Mouse (Mus musculus): ENCODE data around the gene Vangl2. TPM values are rescaled to one million over a fixed set of nuclear protein-coding genes. Genes with fewer than 3 reads are reported as not detected.

Gene Vangl2
- polyA plus RNA-seq, 1 experiment from 2014 or later, result 49.6 TPM

GRCm38 (mm10) chr1:172026201-172026901 is 1.9 kb downstream of the Vangl2 start:
- ATAC-seq (replicated peaks), result peak; percentile 82
- peak overlapping the region; percentile 87 for H3K4me2 ChIP-seq
- H3K9me3 ChIP-seq, result no peaks in the 10 kb centered on the region
- peaks cover 60% of the 10 kb centered on the region for H3K4me1 ChIP-seq
- H3K27ac ChIP-seq, result peak overlapping the region; percentile 99
- 1% methylated on average over 23 of the region's 23 CpGs for WGBS
- H3K36me3 ChIP-seq (replicated peaks), result no peaks in the 10 kb centered on the region
- peak overlapping the region; percentile 95 for H3K9ac ChIP-seq
- no peaks in the 10 kb centered on the region for H3K27me3 ChIP-seq (replicated peaks)
- H3K4me3 ChIP-seq, result peak overlapping the region; percentile 99

DNA sequence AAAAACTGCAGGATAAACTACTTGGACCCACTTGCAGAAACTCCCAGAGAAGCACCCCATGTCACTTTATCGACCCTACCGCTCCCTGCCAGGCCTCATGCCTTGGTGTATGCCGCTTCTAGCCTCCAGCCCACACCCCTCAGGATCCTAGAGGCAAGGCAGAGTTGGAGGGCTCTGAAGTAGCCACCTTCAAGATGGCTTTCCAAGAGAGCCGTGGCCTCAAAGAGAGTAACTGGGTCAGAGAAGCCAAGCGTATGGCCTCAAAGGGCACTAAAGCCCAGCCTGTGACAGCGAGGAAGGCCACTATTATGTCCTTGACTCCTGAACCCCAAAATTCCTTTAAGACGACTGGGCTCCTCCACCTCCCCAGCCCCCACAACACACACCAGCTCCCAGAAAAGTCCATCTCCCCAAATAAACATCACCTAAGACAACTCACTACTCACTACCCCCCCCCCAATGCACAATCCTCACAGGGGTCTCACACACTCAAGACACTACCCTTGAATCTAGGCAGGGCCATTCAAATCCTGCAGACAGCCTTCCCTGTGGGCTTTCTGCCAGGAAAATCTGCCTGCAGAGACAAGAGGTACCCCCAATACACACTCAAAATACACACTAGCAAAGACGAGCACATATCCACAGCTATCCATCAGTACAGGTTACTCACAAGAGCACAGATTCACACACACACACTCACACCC is 2.9 kb downstream of the Vangl2 start:
- Histone ChIP-seq H3K27ac (peak overlapping the region; percentile 99), H3K9ac (peak overlapping the region; percentile 95), H3K9me3 (no peaks in the 10 kb centered on the region), H3K4me3 (peak overlapping the region; percentile 99), H3K36me3 (replicated peaks) (no peaks in the 10 kb centered on the region), H3K4me1 (peaks cover 67% of the 10 kb centered on the region), H3K27me3 (replicated peaks) (no peaks in the 10 kb centered on the region), H3K4me2 (peak overlapping the region; percentile 87)
- 10% methylated on average over 8 of the region's 8 CpGs for WGBS
- 0 out of 2 replicates have a peak, but pooled peaks have one; percentile 0 for ATAC-seq (replicated peaks)

GRCm38 (mm10) chr1:172024140-172024895 is 3.9 kb downstream of the Vangl2 start:
- WGBS, result 14% methylated on average over 9 of the region's 9 CpGs
- no peak for ATAC-seq (replicated peaks)
- no peaks in the 10 kb centered on the region for H3K27me3 ChIP-seq (replicated peaks)
- peak overlapping the region; percentile 99 for H3K4me3 ChIP-seq
- H3K4me1 ChIP-seq, result peaks cover 77% of the 10 kb centered on the region
- no peaks in the 10 kb centered on the region for H3K36me3 ChIP-seq (replicated peaks)
- no peaks in the 10 kb centered on the region for H3K9me3 ChIP-seq
- H3K9ac ChIP-seq, result peak overlapping the region; percentile 95
- H3K27ac ChIP-seq, result peak overlapping the region; percentile 4; the same call in 1 of the 2 replicates
- H3K4me2 ChIP-seq, result peak overlapping the region; percentile 87

DNA sequence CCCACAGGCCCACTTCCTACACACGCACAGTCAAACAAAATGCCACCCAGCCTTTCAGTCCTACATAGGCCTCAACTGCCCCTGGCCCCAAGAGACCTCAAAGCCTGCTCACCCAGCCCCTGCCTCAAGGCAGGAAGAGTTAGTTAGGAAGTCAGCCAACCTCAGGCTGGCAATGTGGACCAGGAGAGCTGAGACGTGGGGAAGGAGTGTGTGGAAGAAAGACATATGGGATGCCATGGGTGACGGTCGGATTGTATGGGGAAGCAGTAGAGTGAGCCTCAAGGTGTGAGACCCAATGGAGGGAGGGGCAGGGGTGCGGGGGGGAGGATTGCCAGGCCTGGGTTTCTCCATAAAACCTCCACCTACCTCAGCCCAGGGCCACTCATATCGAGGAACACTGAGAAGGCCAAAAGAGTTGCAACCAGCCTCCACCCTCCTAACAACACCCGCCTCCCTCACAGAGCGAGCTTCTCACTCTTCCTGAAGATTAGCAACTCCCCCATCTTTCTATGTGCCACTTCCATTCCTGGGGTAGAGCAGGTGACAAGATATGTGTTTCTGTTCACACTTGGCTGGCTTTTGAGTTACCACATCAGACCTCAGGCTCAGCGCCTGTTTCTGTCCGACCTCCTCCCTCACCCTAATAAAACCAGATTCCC is 8.3 kb downstream of the Vangl2 start:
- WGBS, result 62% methylated on average over 10 of the region's 10 CpGs
- ATAC-seq (replicated peaks), result no peak
- H3K4me3 ChIP-seq, result no peak overlapping the region

GRCm38 (mm10) chr1:172019339-172019738 is 8.9 kb downstream of the Vangl2 start:
- Histone ChIP-seq H3K27me3 (replicated peaks) (no peaks in the 10 kb centered on the region), H3K4me1 (peaks cover 95% of the 10 kb centered on the region), H3K9ac (no peak overlapping the region), H3K27ac (peak overlapping the region; percentile 81; the same call in 1 of the 2 replicates), H3K4me3 (no peak overlapping the region), H3K36me3 (replicated peaks) (no peaks in the 10 kb centered on the region), H3K9me3 (no peaks in the 10 kb centered on the region), H3K4me2 (no peak overlapping the region)
- WGBS, result 88% methylated on average over 4 of the region's 4 CpGs
- ATAC-seq (replicated peaks), result no peak

More for the DNA sequence above, 8.3 kb downstream of the Vangl2 start:
- Histone ChIP-seq H3K27ac (no peak overlapping the region), H3K9me3 (no peaks in the 10 kb centered on the region), H3K4me1 (peaks cover 95% of the 10 kb centered on the region), H3K9ac (no peak overlapping the region), H3K36me3 (replicated peaks) (no peaks in the 10 kb centered on the region), H3K27me3 (replicated peaks) (no peaks in the 10 kb centered on the region), H3K4me2 (no peak overlapping the region)

- no peak for ATAC-seq (replicated peaks)
- 54% methylated on average over 9 of the region's 9 CpGs for WGBS
- Histone ChIP-seq H3K4me3 (no peak overlapping the region), H3K4me2 (no peak overlapping the region), H3K9ac (no peak overlapping the region), H3K27me3 (replicated peaks) (no peaks in the 10 kb centered on the region), H3K9me3 (no peaks in the 10 kb centered on the region), H3K36me3 (replicated peaks) (no peaks in the 10 kb centered on the region), H3K4me1 (peaks cover 95% of the 10 kb centered on the region), H3K27ac (peak overlapping the region; percentile 81)
Measured at GRCm38 (mm10) chr1:172018336-172019311, 9.6 kb downstream of the Vangl2 start.

DNA sequence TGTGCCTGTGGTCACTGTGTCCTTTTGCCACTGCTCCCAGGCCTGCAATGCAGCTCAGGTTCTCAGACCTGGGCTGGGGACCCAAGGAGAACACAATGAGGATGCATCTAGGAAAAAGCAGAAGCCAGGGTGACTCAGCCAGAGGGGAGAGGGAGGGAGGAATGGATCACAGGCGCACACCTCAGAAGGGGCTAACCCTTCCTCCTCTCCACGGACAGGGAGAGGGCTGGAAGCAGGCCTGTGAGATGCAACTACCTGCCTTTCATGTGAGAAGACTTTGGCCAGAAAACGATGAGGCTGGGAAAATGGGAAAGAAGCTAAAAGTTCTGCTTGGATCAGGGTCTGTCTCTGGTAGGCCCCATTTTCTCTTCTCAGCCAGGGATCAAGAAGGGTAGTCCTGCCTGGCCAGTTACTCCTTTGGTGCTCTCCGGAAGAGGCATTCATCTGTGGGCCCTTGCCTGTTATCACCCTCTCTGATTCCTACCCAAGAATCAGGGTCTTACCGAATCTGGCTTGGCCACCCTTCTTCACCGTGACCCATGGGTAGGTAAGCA is 10.7 kb downstream of the Vangl2 start:
- no peak; the same call in 1 of the 2 replicates for ATAC-seq (replicated peaks)

DNA sequence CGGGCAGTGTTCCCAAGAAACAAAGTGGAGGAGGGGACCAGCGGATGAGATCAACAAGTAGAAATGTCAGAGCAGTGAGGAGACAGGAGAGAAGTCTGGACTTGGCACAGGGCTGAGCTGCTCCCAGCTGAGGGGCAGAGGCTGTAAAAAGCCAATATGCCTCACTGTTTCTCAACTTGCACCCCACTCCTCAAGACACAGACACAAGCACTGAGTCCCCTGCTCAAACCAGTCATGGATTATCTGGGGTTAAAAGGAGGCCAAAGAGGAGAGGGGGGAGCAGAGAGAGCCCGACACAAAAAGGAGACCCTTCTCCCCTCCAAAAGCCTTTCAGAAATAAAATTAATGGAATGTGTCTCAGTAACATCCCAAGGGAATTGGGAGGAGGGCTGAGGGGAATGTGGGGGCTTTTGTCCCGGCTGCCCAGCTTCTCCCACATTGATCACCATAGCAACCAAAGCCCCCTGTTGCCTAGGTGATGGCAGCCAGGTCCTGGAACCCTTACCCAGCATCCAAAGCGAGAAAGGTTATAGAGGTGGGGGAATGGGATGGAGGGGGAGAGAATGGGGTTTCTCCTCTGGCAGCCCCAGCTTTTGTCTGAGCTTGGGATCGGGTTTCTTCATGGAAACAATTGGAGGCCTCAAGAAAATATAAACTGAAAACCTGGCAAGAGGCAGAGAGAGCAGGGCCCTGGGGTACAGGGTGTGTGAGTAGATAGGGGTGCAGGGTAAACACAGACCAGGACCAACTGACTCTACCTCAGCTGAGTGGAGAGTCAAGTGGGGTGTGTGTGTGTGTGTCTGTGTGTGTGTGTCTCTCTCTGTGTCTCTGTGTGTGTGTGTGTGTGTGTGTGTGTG is 11.4 kb downstream of the Vangl2 start:
- H3K9ac ChIP-seq, result peak overlapping the region; percentile 12; the same call in 1 of the 2 replicates
- no peaks in the 10 kb centered on the region; the same call in 1 of the 2 replicates for H3K36me3 ChIP-seq (replicated peaks)
- no peaks in the 10 kb centered on the region for H3K9me3 ChIP-seq
- 4% methylated on average over 6 of the region's 6 CpGs for WGBS
- peak overlapping the region; percentile 81 for H3K27ac ChIP-seq
- peak; percentile 82 for ATAC-seq (replicated peaks)
- H3K4me3 ChIP-seq, result peak overlapping the region; percentile 3; the same call in 1 of the 2 replicates
- peak overlapping the region; percentile 43 for H3K4me2 ChIP-seq
- H3K27me3 ChIP-seq (replicated peaks), result no peaks in the 10 kb centered on the region
- H3K4me1 ChIP-seq, result peaks cover 93% of the 10 kb centered on the region

More for the DNA sequence above, 10.7 kb downstream of the Vangl2 start:
- Histone ChIP-seq H3K4me3 (no peak overlapping the region), H3K4me1 (peaks cover 93% of the 10 kb centered on the region), H3K9me3 (no peaks in the 10 kb centered on the region), H3K36me3 (replicated peaks) (no peaks in the 10 kb centered on the region), H3K4me2 (peak overlapping the region; percentile 43), H3K9ac (peak overlapping the region; percentile 12; the same call in 1 of the 2 replicates), H3K27ac (peak overlapping the region; percentile 81), H3K27me3 (replicated peaks) (no peaks in the 10 kb centered on the region)
- WGBS, result 47% methylated on average over 6 of the region's 6 CpGs

DNA sequence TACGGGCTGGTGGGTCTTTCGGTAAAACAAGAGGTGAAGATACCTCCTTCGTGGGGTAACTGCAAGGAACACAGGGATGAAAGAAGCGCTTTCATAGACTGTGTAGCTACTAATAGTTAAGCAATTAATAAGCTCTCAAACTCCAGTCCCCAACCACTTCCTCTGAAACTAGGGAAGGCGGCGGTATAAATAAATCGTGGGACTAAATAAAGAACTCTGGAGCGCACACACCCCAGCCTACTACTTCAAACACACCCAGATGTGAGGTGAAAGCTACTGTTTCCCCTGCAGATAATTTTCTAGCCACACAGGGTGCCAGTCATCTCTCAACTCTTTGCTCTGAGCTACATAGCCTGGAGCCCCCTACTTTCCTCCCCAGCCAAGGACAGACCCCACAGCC is 12.2 kb downstream of the Vangl2 start:
- peak overlapping the region; percentile 43 for H3K4me2 ChIP-seq
- no peak overlapping the region for H3K4me3 ChIP-seq
- H3K36me3 ChIP-seq (replicated peaks), result peaks cover 8% of the 10 kb centered on the region; the same call in 1 of the 2 replicates
- peaks cover 87% of the 10 kb centered on the region for H3K4me1 ChIP-seq
- ATAC-seq (replicated peaks), result no peak
- H3K27me3 ChIP-seq (replicated peaks), result no peaks in the 10 kb centered on the region
- 39% methylated on average over 8 of the region's 8 CpGs for WGBS
- H3K9ac ChIP-seq, result no peak overlapping the region
- peak overlapping the region; percentile 81 for H3K27ac ChIP-seq
- H3K9me3 ChIP-seq, result no peaks in the 10 kb centered on the region

- Histone ChIP-seq H3K36me3 (replicated peaks) (peaks cover 8% of the 10 kb centered on the region; the same call in 1 of the 2 replicates), H3K27ac (peak overlapping the region; percentile 81), H3K4me2 (peak overlapping the region; percentile 43), H3K9ac (no peak overlapping the region), H3K27me3 (replicated peaks) (no peaks in the 10 kb centered on the region), H3K4me3 (no peak overlapping the region), H3K9me3 (no peaks in the 10 kb centered on the region), H3K4me1 (peaks cover 81% of the 10 kb centered on the region)
- 25% methylated on average over 9 of the region's 9 CpGs for WGBS
- ATAC-seq (replicated peaks), result no peak
Measured at GRCm38 (mm10) chr1:172015312-172015939, 12.8 kb downstream of the Vangl2 start.
